Mouse (Mus musculus) brain, embryonic 14.5 days (tissue): ENCODE data around the gene Arhgap21. TPM values are rescaled to one million over a fixed set of nuclear protein-coding genes. Genes with fewer than 3 reads are reported as not detected.

Experiments used
- DNase-seq: peaks from one replicate; pipeline ENCODE4 v3.0.0-alpha.2; 2011; ENCODE audit warnings: low read depth
- CTCF ChIP-seq: fragments of 200-500 bp; IDR thresholded peaks from 2 replicates; pipeline ENCODE4 v1.5.1; 2012; ENCODE audit warnings: inconsistent platforms, mild to moderate bottlenecking, moderate library complexity, borderline replicate concordance; ENCODE audit not compliant: insufficient read depth, insufficient read length; ENCODE audit errors: extremely low read depth
- POLR2A ChIP-seq: fragments of 200-500 bp; IDR thresholded peaks from 2 replicates; pipeline ENCODE4 v1.6.1; 2012; ENCODE audit warnings: mild to moderate bottlenecking, inconsistent platforms, borderline replicate concordance; ENCODE audit not compliant: poor library complexity, insufficient read depth, insufficient read length, severe bottlenecking; ENCODE audit errors: extremely low read depth
- polyA plus RNA-seq: library from polyadenylated mRNA; depleted of rRNA; stranded (reverse); fragments of >200 nt; gene quantifications from 2 replicates; pipeline ENCODE4 v1.2.3, GENCODE M21; 2012

Arhgap21 gene
- polyA plus RNA-seq, 1 experiment = 107 TPM

GRCm38 (mm10) chr2:20921021-20921420, 47.7 kb downstream of the Arhgap21 start:
- no peak for TF ChIP-seq POLR2A
- TF ChIP-seq CTCF = no peak

GRCm38 (mm10) chr2:20914531-20915320, 54.0 kb downstream of the Arhgap21 start:
- TF ChIP-seq CTCF (no peak), POLR2A (no peak)
- no peak for DNase-seq

More at GRCm38 (mm10) chr2:20921021-20921420, 47.7 kb downstream of the Arhgap21 start:
- DNase-seq = no peak

- TF ChIP-seq CTCF (no peak), POLR2A (no peak)
These were observed 55.7 kb downstream of the Arhgap21 start for GRCm38 (mm10) chr2:20913019-20913415.

GRCm38 (mm10) chr2:20912348-20913018, 56.2 kb downstream of the Arhgap21 start:
- TF ChIP-seq CTCF (no peak), POLR2A (no peak)
- no peak for DNase-seq

More at GRCm38 (mm10) chr2:20913019-20913415, 55.7 kb downstream of the Arhgap21 start:
- no peak for DNase-seq

GRCm38 (mm10) chr2:20910446-20910845, 58.2 kb downstream of the Arhgap21 start:
- no peak for DNase-seq
- no peak for TF ChIP-seq CTCF
- TF ChIP-seq POLR2A = no peak

GRCm38 (mm10) chr2:20909404-20909803, 59.3 kb downstream of the Arhgap21 start:
- no peak for DNase-seq
- TF ChIP-seq POLR2A (no peak), CTCF (no peak)

- no peak for TF ChIP-seq CTCF
- TF ChIP-seq POLR2A = no peak
- no peak for DNase-seq
These were observed 61.4 kb downstream of the Arhgap21 start for GRCm38 (mm10) chr2:20907291-20907690.

GRCm38 (mm10) chr2:20905411-20905810, 63.3 kb downstream of the Arhgap21 start:
- DNase-seq = no peak
- no peak for TF ChIP-seq CTCF

GRCm38 (mm10) chr2:20902981-20903645, 65.6 kb downstream of the Arhgap21 start:
- TF ChIP-seq POLR2A (no peak), CTCF (no peak)
- no peak for DNase-seq

- DNase-seq = no peak
- TF ChIP-seq CTCF = no peak
- TF ChIP-seq POLR2A = no peak
These were observed 66.8 kb downstream of the Arhgap21 start for GRCm38 (mm10) chr2:20901916-20902315.

GRCm38 (mm10) chr2:20899301-20899700, 69.4 kb downstream of the Arhgap21 start:
- TF ChIP-seq POLR2A = no peak
- TF ChIP-seq CTCF = no peak
- DNase-seq = no peak
